Mouse (Mus musculus): ENCODE data around the gene Gpr153. TPM values are rescaled to one million over a fixed set of nuclear protein-coding genes. Genes with fewer than 3 reads are reported as not detected.
A peak's percentile ranks its signal among the peaks of the same experiment; 100 is the strongest.

Gpr153 gene
- polyA plus RNA-seq, 1 experiment = 7.9 TPM

GRCm38 (mm10) chr4:152292102-152292765, 18.2 kb downstream of the Gpr153 start:
- Histone ChIP-seq H3K27me3 (ENCODE audit: control insufficient read depth, insufficient read depth, low read length, poor library complexity, severe bottlenecking) (no peaks in the 10 kb centered on the region), H3K27ac (ENCODE audit: insufficient read depth, low read length) (no peak overlapping the region), H3K4me3 (ENCODE audit: low read depth, low read length) (no peak overlapping the region), H3K9ac (ENCODE audit: low read depth, poor library complexity, severe bottlenecking) (no peak overlapping the region), H3K9me3 (replicated peaks; ENCODE audit: control insufficient read depth, insufficient read depth, low read length, poor library complexity, severe bottlenecking) (no peaks in the 10 kb centered on the region), H3K4me1 (ENCODE audit: control insufficient read depth, insufficient read depth, low read length) (peaks cover 11% of the 10 kb centered on the region), H3K36me3 (ENCODE audit: control insufficient read depth, insufficient read depth, low read length, poor library complexity, severe bottlenecking) (no peaks in the 10 kb centered on the region)
- TF ChIP-seq EP300 (IDR thresholded peaks at IDR 0.05; ENCODE audit: insufficient read depth, low read depth, low read length) = no peak
- TF ChIP-seq CTCF (IDR thresholded peaks at IDR 0.05; ENCODE audit: low read depth, low read length) = no peak
- TF ChIP-seq POLR2A (IDR thresholded peaks at IDR 0.05; ENCODE audit: insufficient read depth, low read length) = no peak

GRCm38 (mm10) chr4:152294188-152294929, 20.3 kb downstream of the Gpr153 start:
- H3K9ac ChIP-seq (ENCODE audit: low read depth, poor library complexity, severe bottlenecking) = no peak overlapping the region
- TF ChIP-seq POLR2A (IDR thresholded peaks at IDR 0.05; ENCODE audit: insufficient read depth, low read length) = no peak
- TF ChIP-seq CTCF (IDR thresholded peaks at IDR 0.05; ENCODE audit: low read depth, low read length) = peak; percentile 63
- H3K27ac ChIP-seq (ENCODE audit: insufficient read depth, low read length) = no peak overlapping the region
- peaks cover 8% of the 10 kb centered on the region for H3K4me1 ChIP-seq (ENCODE audit: control insufficient read depth, insufficient read depth, low read length)
- no peaks in the 10 kb centered on the region for H3K27me3 ChIP-seq (ENCODE audit: control insufficient read depth, insufficient read depth, low read length, poor library complexity, severe bottlenecking)
- H3K4me3 ChIP-seq (ENCODE audit: low read depth, low read length) = no peak overlapping the region
- H3K36me3 ChIP-seq (ENCODE audit: control insufficient read depth, insufficient read depth, low read length, poor library complexity, severe bottlenecking) = no peaks in the 10 kb centered on the region
- H3K9me3 ChIP-seq (replicated peaks; ENCODE audit: control insufficient read depth, insufficient read depth, low read length, poor library complexity, severe bottlenecking) = no peaks in the 10 kb centered on the region

- Histone ChIP-seq H3K4me1 (ENCODE audit: control insufficient read depth, insufficient read depth, low read length) (peaks cover 5% of the 10 kb centered on the region), H3K4me3 (ENCODE audit: low read depth, low read length) (no peak overlapping the region), H3K9me3 (replicated peaks; ENCODE audit: control insufficient read depth, insufficient read depth, low read length, poor library complexity, severe bottlenecking) (no peaks in the 10 kb centered on the region), H3K27me3 (ENCODE audit: control insufficient read depth, insufficient read depth, low read length, poor library complexity, severe bottlenecking) (no peaks in the 10 kb centered on the region), H3K9ac (ENCODE audit: low read depth, poor library complexity, severe bottlenecking) (peak overlapping the region; percentile 36; the same call in 1 of the 2 replicates), H3K27ac (ENCODE audit: insufficient read depth, low read length) (no peak overlapping the region), H3K36me3 (ENCODE audit: control insufficient read depth, insufficient read depth, low read length, poor library complexity, severe bottlenecking) (no peaks in the 10 kb centered on the region)
- TF ChIP-seq EP300 (IDR thresholded peaks at IDR 0.05; ENCODE audit: insufficient read depth, low read depth, low read length) (no peak), CTCF (IDR thresholded peaks at IDR 0.05; ENCODE audit: low read depth, low read length) (no peak), POLR2A (IDR thresholded peaks at IDR 0.05; ENCODE audit: insufficient read depth, low read length) (no peak)
Observed at GRCm38 (mm10) chr4:152295916-152296315, 21.9 kb downstream of the Gpr153 start.

GRCm38 (mm10) chr4:152296371-152296770, 22.3 kb downstream of the Gpr153 start:
- TF ChIP-seq POLR2A (IDR thresholded peaks at IDR 0.05; ENCODE audit: insufficient read depth, low read length) = no peak
- TF ChIP-seq CTCF (IDR thresholded peaks at IDR 0.05; ENCODE audit: low read depth, low read length) = no peak
- TF ChIP-seq EP300 (IDR thresholded peaks at IDR 0.05; ENCODE audit: insufficient read depth, low read depth, low read length) = no peak
- H3K4me1 ChIP-seq (ENCODE audit: control insufficient read depth, insufficient read depth, low read length) = peaks cover 2% of the 10 kb centered on the region

GRCm38 (mm10) chr4:152296874-152297861, 23.1 kb downstream of the Gpr153 start, which contains the start of gene Icmt:
Icmt (plus strand) TSS chr4:152297227.
- Histone ChIP-seq H3K27ac (ENCODE audit: insufficient read depth, low read length) (0 out of 2 replicates have a peak within 1 kb of the TSS, but pooled peaks have one; percentile 12), H3K4me3 (ENCODE audit: low read depth, low read length) (peak within 1 kb of the TSS; percentile 89), H3K9me3 (replicated peaks; ENCODE audit: control insufficient read depth, insufficient read depth, low read length, poor library complexity, severe bottlenecking) (no peaks in the 10 kb centered on the region), H3K4me1 (ENCODE audit: control insufficient read depth, insufficient read depth, low read length) (peaks cover 1% of the 10 kb centered on the region), H3K36me3 (ENCODE audit: control insufficient read depth, insufficient read depth, low read length, poor library complexity, severe bottlenecking) (no peaks in the 10 kb centered on the region), H3K27me3 (ENCODE audit: control insufficient read depth, insufficient read depth, low read length, poor library complexity, severe bottlenecking) (no peaks in the 10 kb centered on the region), H3K9ac (ENCODE audit: low read depth, poor library complexity, severe bottlenecking) (peak within 1 kb of the TSS; percentile 83)
- TF ChIP-seq EP300 (IDR thresholded peaks at IDR 0.05; ENCODE audit: insufficient read depth, low read depth, low read length) (0 out of 2 replicates have a peak, but pooled peaks have one; percentile 38), POLR2A (IDR thresholded peaks at IDR 0.05; ENCODE audit: insufficient read depth, low read length) (peak; percentile 54), CTCF (IDR thresholded peaks at IDR 0.05; ENCODE audit: low read depth, low read length) (no peak)

More at GRCm38 (mm10) chr4:152296371-152296770, 22.3 kb downstream of the Gpr153 start:
- Histone ChIP-seq H3K9me3 (replicated peaks; ENCODE audit: control insufficient read depth, insufficient read depth, low read length, poor library complexity, severe bottlenecking) (no peaks in the 10 kb centered on the region), H3K27me3 (ENCODE audit: control insufficient read depth, insufficient read depth, low read length, poor library complexity, severe bottlenecking) (no peaks in the 10 kb centered on the region), H3K36me3 (ENCODE audit: control insufficient read depth, insufficient read depth, low read length, poor library complexity, severe bottlenecking) (no peaks in the 10 kb centered on the region), H3K27ac (ENCODE audit: insufficient read depth, low read length) (0 out of 2 replicates have a peak overlapping the region, but pooled peaks have one; percentile 12), H3K9ac (ENCODE audit: low read depth, poor library complexity, severe bottlenecking) (peak overlapping the region; percentile 47), H3K4me3 (ENCODE audit: low read depth, low read length) (peak overlapping the region; percentile 46)

All from ES-Bruce4 (cell line).